Mouse (Mus musculus) CD8-positive naive resting alpha-beta T cell, adult 2 months (primary cell): ENCODE measurements around the gene Cnn3.
A peak's percentile ranks its signal among the peaks of the same experiment; 100 is the strongest.

Experiments used
- DNase-seq, 2 experiments: peaks; one replicate each; pipeline ENCODE4 v3.0.0; 2022; ENCODE audit warnings: low read depth in 2 of 2, low spot score in 2 of 2

Cnn3 gene

GRCm38 (mm10) chr3:121483266-121484161 is 57.2 kb downstream of the Cnn3 start:
- DNase-seq = no peak

- DNase-seq = no peak
These were observed 58.9 kb downstream of the Cnn3 start for GRCm38 (mm10) chr3:121485201-121485600.

DNA sequence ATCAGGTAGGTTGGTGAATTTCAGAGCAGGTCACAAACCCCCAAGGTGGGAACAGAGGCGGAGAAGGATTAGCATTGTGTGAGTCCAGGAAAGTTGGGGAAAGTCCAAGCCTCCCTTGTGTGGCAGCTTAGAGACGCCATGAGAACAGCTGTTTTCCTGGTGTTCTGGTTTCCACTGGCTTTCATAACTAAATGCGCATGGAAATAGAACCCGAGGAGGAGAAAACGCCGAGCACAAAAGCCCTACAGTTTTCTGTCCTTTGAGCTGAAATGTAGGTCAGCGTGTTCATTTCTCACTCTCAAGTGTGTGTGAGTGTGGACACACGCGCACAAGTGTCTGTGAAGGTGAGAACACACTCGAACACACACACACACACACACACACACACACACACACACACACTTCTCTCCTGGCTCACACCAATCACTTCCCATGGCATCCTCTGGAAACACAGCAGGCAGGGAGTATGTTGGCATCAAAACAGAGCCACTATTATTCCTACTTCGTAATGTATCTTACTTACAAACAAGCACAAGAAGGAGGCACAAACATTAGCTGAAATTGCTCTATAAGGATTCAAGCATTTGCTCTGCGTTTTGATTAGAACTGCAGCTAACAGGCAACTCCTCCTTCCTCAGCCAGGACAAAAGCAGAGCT is 63.3 kb downstream of the Cnn3 start:
- no peak for DNase-seq

- no peak for DNase-seq
These were observed 64.6 kb downstream of the Cnn3 start for GRCm38 (mm10) chr3:121490941-121491340.

GRCm38 (mm10) chr3:121492026-121492425 is 65.7 kb downstream of the Cnn3 start:
- DNase-seq = no peak

GRCm38 (mm10) chr3:121493997-121494421 is 67.7 kb downstream of the Cnn3 start:
- peak; percentile 5 to 28 for DNase-seq

DNA sequence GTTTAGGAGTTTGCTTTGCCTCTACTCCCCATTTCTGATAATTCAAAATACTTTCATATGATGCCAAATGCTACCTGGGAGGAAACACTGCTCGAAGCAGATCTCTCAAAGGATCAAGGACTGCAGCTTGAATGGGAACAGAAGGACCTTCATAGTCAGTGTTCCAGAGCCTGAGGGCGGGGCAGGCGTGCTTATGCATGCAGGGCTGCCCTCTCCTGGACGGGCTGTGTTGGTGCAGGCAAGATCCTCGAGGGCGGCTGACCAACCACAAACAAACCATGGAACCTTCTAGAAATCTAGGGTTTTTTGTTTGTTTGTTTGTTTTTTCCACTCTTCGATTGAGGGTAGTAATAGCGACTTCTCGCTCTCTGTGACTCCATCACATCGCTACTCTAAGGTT is 73.9 kb downstream of the Cnn3 start:
- peak; percentile 47 to 59 for DNase-seq

GRCm38 (mm10) chr3:121500734-121501133 is 74.4 kb downstream of the Cnn3 start:
- no peak for DNase-seq

DNA sequence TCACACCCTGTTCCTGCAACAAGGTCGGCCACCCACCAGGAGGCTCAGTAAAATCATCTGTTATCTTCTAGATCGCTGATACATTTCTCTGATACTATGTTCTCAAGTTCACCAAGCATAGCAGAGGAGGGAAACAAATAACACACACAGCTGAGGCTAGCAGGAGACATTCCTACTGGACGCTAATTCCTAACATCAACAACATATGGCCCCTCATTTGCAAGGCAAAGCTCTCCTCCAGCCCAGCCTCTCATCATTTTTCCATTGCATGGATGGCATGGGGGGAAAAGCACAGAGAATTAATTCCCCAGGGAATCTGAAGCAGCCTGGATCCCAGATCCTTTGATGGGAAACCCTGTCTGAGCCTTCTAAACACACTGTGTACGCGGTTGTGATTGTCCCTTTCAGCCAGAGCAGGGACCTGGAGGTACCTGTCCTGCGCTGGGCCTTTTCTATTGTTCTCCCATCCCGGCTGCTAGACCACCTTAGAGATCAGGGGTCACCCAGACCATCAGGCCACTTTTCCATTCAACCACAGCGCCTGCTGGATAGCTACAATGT is 78.7 kb downstream of the Cnn3 start:
- no peak for DNase-seq

- DNase-seq = no peak
These were observed 79.9 kb downstream of the Cnn3 start for GRCm38 (mm10) chr3:121506175-121506574.

DNA sequence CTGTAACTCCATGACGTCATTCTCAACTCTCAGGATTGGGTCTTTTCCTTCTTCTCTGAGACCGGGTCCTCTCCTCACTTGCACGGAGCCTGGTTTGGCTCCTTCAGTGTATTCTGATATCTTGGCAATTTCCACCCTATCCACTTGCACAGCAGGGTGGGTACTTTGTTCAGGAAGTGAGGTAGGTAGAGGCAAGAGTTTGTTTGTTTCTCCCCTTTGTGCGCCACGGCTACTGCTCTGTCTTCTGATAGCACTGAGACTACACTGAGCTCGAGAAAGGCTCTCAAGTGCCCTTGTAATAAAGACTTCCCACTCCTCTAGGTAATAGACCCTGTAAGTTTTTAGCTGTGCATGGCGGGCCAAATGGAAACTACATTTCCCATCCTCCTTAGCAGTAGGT is 80.5 kb downstream of the Cnn3 start:
- DNase-seq = no peak

- no peak for DNase-seq
These were observed 81.4 kb downstream of the Cnn3 start for GRCm38 (mm10) chr3:121507678-121508077.
